Mouse (Mus musculus) stomach, embryonic 14.5 days (tissue): ENCODE measurements around the gene Zfp865. TPM values are rescaled to one million over a fixed set of nuclear protein-coding genes. Genes with fewer than 3 reads are reported as not detected.
"Not testable (repeated sequence)": the region's sequence is repeated elsewhere in the genome, so short reads cannot be mapped to it uniquely, and the experiment has no call there.

ENCODE experiments used
- ATAC-seq: fragments of 200-750 bp; cut with Nextera tagmentation; 2 replicates; pipeline ENCODE4 v1.8.0; 2017; ENCODE audit warnings: low read depth, moderate TSS enrichment; ENCODE audit not compliant: insufficient number of reproducible peaks, insufficient read depth, low FRiP score
- H3K27ac ChIP-seq: fragments of 300-500 bp; sonication (generic); 2 replicates; pipeline ENCODE4 v1.5.1; 2014; ENCODE audit warnings: mild to moderate bottlenecking, low read length, moderate library complexity, mixed read lengths
- H3K27me3 ChIP-seq: fragments of 300-500 bp; sonication (generic); 2 replicates; pipeline ENCODE4 v1.6.1; 2014; ENCODE audit warnings: low read length, control low read depth, mixed read lengths; ENCODE audit not compliant: control insufficient read depth, insufficient read depth
- H3K36me3 ChIP-seq: fragments of 300-500 bp; sonication (generic); 2 replicates; pipeline ENCODE4 v1.6.1; 2014; ENCODE audit warnings: mild to moderate bottlenecking, control low read depth, low read length, moderate library complexity, mixed read lengths; ENCODE audit not compliant: control insufficient read depth, insufficient read depth
- H3K4me1 ChIP-seq: fragments of 300-500 bp; sonication (generic); 2 replicates; pipeline ENCODE4 v1.6.1; 2014; ENCODE audit warnings: low read length, control low read depth, mixed read lengths; ENCODE audit not compliant: control insufficient read depth, insufficient read depth
- H3K4me2 ChIP-seq: fragments of 300-500 bp; sonication (generic); replicated peaks from 2 replicates; pipeline ENCODE4 v1.6.1; 2014; ENCODE audit warnings: low read depth, low read length, control low read depth
- H3K4me3 ChIP-seq: fragments of 300-500 bp; sonication (generic); 2 replicates; pipeline ENCODE4 v1.5.1; 2014; ENCODE audit warnings: low read depth, low read length, control low read depth
- H3K9ac ChIP-seq: fragments of 300-500 bp; sonication (generic); replicated peaks from 2 replicates; pipeline ENCODE4 v1.6.1; 2014; ENCODE audit warnings: low read depth, mild to moderate bottlenecking, control low read depth, low read length, moderate library complexity, mixed read lengths
- H3K9me3 ChIP-seq: fragments of 300-500 bp; sonication (generic); 2 replicates; pipeline ENCODE4 v1.6.1; 2016; ENCODE audit warnings: low read depth, low read length, control low read depth; ENCODE audit not compliant: control insufficient read depth
- WGBS: fragments of 180-500 bp; shearing (Covaris S2); extraction: QIAGEN DNeasy Blood & Tissue Kit; methylation state at CpG from one replicate; pipeline ENCODE4 v1.1.7; 2014; 5-methylcytosine and 5-hydroxymethylcytosine counted together
- polyA plus RNA-seq: library from polyadenylated mRNA; unstranded; fragments of >200 nt; fragmentation: Nextera tagmentation; extraction: Ambion mirVana; gene quantifications from 2 replicates; pipeline ENCODE4 v1.2.1, GENCODE M21; 2014

The Zfp865 gene
- polyA plus RNA-seq, 1 experiment from 2014 or later: 8.9 TPM

DNA sequence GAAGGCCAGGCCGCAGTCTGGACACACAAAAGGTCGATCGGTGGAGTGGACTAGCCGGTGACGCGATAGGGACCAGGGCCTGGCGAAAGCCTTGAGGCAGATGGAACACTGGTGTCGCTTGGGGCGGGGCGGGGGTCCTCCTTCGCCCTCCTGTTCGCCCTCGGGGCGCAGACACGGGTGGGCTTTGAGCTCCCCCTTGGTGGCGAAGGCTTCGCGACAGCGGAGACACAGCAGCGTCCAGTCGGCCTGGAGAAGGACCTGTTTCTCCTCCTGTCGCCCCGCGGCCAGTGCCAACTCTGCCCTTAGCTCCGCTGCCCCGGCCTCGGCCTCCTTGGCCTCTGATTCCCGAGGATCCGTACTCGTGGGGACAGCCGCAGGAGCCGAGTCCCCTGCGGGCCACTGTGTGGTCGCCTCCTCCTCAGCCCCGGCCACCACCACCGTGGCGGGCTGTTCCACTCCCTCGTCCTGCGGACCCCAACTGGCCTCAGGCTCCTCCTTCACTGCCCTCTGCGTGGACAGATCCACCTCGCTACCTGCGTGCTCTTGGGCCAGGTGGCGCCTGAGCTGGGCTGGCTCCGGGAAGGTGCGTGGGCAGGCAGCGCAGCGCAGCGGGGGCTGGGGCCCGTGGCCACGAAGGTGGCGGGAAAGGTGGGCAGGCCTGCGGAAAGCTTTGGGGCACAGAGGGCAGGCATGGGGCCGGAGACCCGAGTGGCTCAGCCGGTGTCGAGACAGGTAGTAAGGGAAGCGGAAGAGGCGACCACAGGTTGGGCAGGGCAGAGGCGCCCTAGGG, 26.0 kb upstream of the Zfp865 start:
- no peaks in the 10 kb centered on the region for H3K27me3 ChIP-seq
- WGBS: 60% methylated on average over 50 of the region's 59 CpGs
- no peak overlapping the region; the same call in 1 of the 2 replicates for H3K4me3 ChIP-seq
- no peaks in the 10 kb centered on the region; the same call in 1 of the 2 replicates for H3K4me1 ChIP-seq
- ATAC-seq: no peak
- no peak overlapping the region for H3K9ac ChIP-seq
- peaks cover 17% of the 10 kb centered on the region for H3K36me3 ChIP-seq
- H3K27ac ChIP-seq: no peak overlapping the region
- H3K9me3 ChIP-seq: peaks cover 12% of the 10 kb centered on the region; the same call in 1 of the 2 replicates
- peak overlapping the region; percentile 45; the same call in 1 of the 2 replicates for H3K4me2 ChIP-seq

DNA sequence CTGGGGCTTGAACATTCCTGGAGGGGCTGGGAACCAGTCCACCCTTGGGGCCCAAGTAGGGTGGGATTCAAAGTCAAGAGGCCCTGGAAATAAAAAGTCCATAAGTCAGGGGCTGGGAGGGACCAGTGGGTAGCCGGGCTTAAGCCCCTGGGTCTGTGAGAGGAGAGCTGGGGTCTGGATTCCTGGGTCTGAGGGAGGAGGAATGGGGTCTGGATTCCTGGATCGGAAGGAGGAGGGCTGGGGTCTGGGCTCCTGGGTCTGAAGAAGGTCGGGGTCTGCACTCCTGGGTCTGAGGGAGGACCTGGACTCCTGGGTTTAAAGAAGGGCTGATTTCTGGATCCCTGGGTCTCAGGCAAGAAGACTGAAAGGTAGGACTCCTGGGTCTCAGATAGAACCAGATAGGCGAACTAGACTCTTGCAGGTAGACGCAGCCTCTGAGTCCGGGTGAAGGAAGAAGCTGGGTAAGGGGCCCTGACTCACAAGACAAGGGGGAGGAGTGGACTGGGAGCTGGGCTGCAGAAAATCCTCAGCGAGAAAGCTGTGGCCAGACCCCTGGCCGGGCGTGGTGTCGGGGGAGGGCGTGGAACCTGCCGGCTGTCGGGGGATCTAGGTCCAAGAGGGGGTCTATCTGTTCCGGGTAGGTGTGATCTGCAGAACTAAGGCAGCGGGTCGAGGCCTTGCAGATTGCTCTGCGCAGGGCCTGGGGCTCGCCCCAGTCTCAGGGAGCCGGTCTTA, 24.7 kb upstream of the Zfp865 start:
- Histone ChIP-seq H3K4me3 (peak overlapping the region; percentile 72), H3K36me3 (peaks cover 17% of the 10 kb centered on the region), H3K4me2 (peak overlapping the region; percentile 45), H3K4me1 (no peaks in the 10 kb centered on the region; the same call in 1 of the 2 replicates), H3K27me3 (no peaks in the 10 kb centered on the region), H3K9me3 (peaks cover 12% of the 10 kb centered on the region; the same call in 1 of the 2 replicates), H3K9ac (peak overlapping the region; percentile 81), H3K27ac (peak overlapping the region; percentile 59)
- 4% methylated on average over 19 of the region's 19 CpGs for WGBS
- no peak; the same call in 1 of the 2 replicates for ATAC-seq

DNA sequence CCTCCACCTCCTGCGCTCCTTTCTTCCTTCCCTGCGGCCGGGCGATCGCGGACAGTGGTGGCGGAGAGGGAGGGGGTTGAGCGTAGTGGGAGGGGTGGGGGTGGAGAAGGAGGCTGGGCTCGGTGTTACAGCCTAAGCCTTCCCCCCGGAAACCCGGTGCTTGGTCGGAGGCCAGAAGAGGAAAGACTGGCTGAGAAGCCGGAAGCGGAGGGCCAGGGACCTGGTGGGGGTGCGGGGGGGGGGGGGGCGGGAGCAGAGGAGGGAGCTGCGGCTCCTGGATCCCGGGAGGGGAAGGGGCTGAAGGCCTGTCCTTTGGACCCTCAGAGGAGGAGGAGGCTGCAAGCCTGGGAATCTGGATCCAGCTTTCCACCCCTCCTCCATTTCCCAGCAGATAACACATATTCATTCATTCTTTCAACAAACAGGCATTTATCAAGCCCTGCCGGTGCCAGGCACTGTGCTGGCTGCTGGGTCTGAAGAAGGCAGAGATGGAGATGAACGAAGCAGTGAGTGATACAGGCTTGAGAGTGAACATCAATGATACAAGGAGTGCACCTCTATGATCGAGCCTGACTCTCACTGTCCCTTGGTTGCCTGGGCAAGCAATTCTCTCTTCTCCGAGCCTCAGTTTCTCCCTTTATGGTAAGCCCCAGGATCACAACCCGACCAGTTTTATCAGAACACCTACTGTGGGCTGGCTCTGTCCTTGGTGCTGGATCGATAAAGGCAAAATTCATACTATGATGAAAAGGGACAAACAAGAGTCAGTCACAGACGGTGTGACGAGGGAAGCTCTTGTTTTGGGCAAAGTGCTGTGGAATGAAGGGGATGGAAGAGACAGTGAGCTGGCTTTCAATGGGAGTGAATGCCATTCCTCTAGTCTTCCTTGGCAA, 23.9 kb upstream of the Zfp865 start, which contains the start of gene Zfp579:
Gene Zfp579 (minus strand): TSS at position 156 of the 893 bp plus-strand sequence.
- Histone ChIP-seq H3K4me2 (peak within 1 kb of the TSS; percentile 45), H3K27me3 (no peaks in the 10 kb centered on the region), H3K36me3 (peaks cover 17% of the 10 kb centered on the region), H3K4me1 (no peaks in the 10 kb centered on the region; the same call in 1 of the 2 replicates), H3K9ac (peak within 1 kb of the TSS; percentile 81), H3K9me3 (peaks cover 12% of the 10 kb centered on the region; the same call in 1 of the 2 replicates), H3K4me3 (peak within 1 kb of the TSS; percentile 72), H3K27ac (peak within 1 kb of the TSS; percentile 59)
- peak; percentile 83 for ATAC-seq
- WGBS: 7% methylated on average over 10 of the region's 26 CpGs

DNA sequence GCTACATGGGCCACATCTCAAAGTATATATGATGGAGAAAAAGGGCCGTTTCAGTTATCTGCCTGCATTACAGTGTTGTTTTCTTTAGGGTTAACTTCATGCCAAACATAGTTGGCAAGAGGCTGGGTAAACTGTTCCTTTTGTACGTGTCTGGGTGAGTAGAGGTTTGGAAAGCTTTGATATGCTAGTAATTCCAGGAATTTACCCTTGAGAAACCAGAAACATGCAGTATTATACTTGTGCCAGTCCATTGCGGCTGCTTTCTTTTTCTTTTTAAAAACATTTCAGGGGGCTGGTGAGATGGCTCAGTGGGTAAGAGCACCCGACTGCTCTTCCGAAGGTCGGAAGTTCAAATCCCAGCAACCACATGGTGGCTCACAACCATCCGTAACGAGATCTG, 23.2 kb upstream of the Zfp865 start:
- H3K27ac ChIP-seq: no peak overlapping the region; the same call in 1 of the 2 replicates
- no peaks in the 10 kb centered on the region; the same call in 1 of the 2 replicates for H3K4me1 ChIP-seq
- peak overlapping the region; percentile 45 for H3K4me2 ChIP-seq
- 59% methylated on average over 6 of the region's 8 CpGs for WGBS
- ATAC-seq: no peak
- no peak overlapping the region for H3K9ac ChIP-seq
- peaks cover 17% of the 10 kb centered on the region for H3K36me3 ChIP-seq
- peak overlapping the region; percentile 72; the same call in 1 of the 2 replicates for H3K4me3 ChIP-seq
- peaks cover 12% of the 10 kb centered on the region; the same call in 1 of the 2 replicates for H3K9me3 ChIP-seq
- no peaks in the 10 kb centered on the region for H3K27me3 ChIP-seq

DNA sequence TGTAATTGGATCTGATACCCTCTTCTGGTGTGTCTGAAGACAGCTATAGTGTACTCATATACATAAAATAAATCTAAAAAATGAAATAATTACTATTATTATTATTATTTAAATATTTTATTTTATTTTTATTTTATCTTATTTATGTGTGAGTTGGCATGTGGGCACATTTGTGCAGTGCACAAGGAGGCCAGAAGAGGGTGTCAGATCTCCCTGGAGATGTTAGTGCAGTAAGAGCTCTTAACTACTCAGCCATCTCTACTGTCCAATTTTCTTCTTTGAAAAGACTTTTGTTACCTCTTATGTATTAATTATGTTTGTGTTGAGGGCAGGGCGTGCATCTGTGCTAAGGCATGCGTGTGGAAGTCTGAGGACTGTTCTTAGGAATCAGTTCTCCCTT, 20.3 kb upstream of the Zfp865 start:
- no peaks in the 10 kb centered on the region for H3K36me3 ChIP-seq

DNA sequence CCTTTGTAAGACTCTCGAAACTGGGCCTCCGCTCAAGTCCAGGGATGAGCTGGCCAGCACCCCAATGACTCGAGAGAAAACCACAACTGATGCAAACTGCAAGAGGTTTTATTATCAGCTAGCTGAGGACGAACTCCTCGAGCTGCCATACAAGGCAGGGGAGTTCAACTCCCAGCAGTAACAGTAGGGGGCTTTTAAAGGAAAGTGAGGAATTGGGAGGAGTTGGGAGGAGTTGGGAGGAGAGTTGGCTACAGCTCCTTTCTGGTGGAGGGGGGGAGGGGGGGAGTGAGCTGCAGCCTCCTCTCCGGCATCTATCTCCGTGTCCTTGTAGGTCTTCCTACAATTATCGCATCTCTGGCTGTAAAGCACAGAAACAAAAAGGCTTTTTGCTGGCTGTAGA, 17.3 kb upstream of the Zfp865 start:
- H3K9ac ChIP-seq, ATAC-seq, H3K9me3 ChIP-seq, H3K27me3 ChIP-seq, H3K4me2 ChIP-seq, H3K4me1 ChIP-seq, H3K36me3 ChIP-seq, H3K4me3 ChIP-seq, H3K27ac ChIP-seq: not testable (repeated sequence)
- 72% methylated on average over 8 of the region's 8 CpGs for WGBS

More for the DNA sequence above, 20.3 kb upstream of the Zfp865 start:
- no peak overlapping the region for H3K4me3 ChIP-seq
- H3K4me1 ChIP-seq: no peaks in the 10 kb centered on the region; the same call in 1 of the 2 replicates
- H3K27ac ChIP-seq: no peak overlapping the region
- no peaks in the 10 kb centered on the region for H3K27me3 ChIP-seq
- H3K4me2 ChIP-seq: no peak overlapping the region
- 0 out of 2 replicates have a peak, but pooled peaks cover 2% of the 10 kb centered on the region for H3K9me3 ChIP-seq
- H3K9ac ChIP-seq: no peak overlapping the region
- ATAC-seq: no peak
- 75% methylated on average over 2 of the region's 2 CpGs for WGBS

DNA sequence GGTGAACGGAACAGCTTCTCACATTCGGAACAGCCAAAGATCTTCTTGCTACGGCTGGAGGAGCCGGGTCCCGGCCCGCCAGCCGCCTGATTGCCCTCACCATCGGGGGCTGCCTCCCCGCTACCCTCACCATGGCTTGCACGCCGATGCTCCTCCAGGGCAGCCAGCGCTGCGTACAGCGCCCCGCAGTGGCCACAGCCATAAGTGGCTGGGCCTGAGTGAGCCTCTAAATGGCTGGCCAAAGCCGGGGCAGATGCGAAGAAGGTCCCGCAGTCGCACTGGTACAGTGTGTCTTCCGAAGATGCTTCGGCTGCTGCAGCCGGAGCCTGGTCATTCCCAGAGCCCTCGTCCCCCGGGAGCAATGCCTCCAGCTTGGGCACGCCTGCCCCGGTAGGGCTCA, 11.9 kb upstream of the Zfp865 start:
- H3K36me3 ChIP-seq: peaks cover 56% of the 10 kb centered on the region
- no peak for ATAC-seq
- no peak overlapping the region for H3K4me2 ChIP-seq
- WGBS: 97% methylated on average over 26 of the region's 26 CpGs
- H3K9me3 ChIP-seq: 0 out of 2 replicates have a peak, but pooled peaks cover 1% of the 10 kb centered on the region
- no peak overlapping the region for H3K27ac ChIP-seq
- no peak overlapping the region for H3K9ac ChIP-seq
- H3K27me3 ChIP-seq: no peaks in the 10 kb centered on the region
- H3K4me1 ChIP-seq: peaks cover 2% of the 10 kb centered on the region
- no peak overlapping the region for H3K4me3 ChIP-seq
